Mouse (Mus musculus) monocyte, adult 5-6 weeks (primary cell): ENCODE results near the gene Chit1. TPM values are rescaled to one million over a fixed set of nuclear protein-coding genes. Genes with fewer than 3 reads are reported as not detected.

ENCODE experiments used
- ATAC-seq: fragments of 153-309, 156-312 bp; replicated peaks from 2 replicates; pipeline ENCODE4 v1.8.0; 2017; ENCODE audit warnings: mild to moderate bottlenecking; ENCODE audit not compliant: low TSS enrichment, insufficient number of reproducible peaks, severe bottlenecking, poor library complexity, low FRiP score
- total RNA-seq: library from RNA; stranded (forward); fragments of 200-1000, 200-491, 200-594 nt; gene quantifications from 3 replicates; pipeline ENCODE4 v1.2.3, GENCODE M21; 2017

Gene Chit1
- total RNA-seq, 1 experiment from 2014 or later: 0.67 TPM

DNA sequence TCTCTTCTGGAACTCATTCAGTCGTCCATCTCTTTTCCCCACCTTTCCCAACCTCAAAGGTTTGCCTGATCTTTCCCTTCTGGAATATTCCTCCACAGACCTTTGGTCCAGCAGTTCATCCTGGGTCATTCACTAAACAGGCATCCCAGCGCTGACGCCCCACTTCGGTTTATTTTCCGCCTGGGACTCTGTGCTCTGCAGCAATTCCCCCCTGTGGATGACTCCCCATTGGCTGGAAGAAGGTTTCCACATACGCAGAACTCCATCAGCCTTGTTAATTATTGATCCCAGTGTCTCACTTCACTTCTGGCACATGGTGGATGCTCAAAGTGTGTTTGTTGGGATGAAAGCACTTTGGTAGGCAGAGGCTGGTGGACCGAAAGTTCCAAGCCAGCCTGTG, 52.4 kb downstream of the Chit1 start:
- no peak for ATAC-seq

DNA sequence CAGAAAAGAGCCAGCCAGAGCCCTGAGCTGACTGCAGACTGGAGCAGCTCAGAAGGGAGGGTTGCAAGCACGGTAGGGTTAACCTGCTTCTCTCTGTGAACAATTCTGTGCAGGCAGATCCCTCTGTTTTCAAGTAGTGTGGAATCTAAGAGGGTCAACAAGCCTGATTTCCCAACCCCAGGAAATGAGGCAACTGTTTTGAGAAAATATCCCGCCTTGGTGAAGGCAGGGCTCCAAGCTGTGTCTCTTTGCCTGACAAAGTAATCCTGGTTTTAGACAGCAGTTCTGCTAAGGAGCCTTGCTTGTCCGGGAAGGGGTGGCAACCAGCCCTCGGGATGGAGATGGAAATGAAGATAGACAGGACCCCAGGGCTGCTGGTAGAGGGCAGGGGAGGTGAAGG, 53.4 kb downstream of the Chit1 start:
- ATAC-seq: no peak

DNA sequence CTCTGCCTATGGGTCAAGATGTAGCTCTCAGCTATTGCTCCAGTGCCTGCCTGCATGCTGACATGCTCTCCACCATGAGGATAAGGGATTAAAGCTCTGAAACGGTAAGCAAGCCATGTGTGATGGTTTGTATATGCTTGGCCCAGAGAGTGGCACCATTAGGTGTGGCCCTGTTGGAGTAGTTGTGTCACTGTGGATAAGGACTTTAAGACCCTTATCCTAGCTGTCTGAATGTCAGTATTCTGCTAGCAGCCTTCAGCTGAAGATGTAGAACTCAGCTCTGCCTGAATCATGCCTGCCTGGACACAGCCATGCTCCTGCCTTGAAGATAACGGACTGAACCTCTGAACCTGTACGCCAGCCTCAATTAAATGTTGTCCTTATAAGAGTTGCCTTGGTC, 55.5 kb downstream of the Chit1 start:
- ATAC-seq: no peak

DNA sequence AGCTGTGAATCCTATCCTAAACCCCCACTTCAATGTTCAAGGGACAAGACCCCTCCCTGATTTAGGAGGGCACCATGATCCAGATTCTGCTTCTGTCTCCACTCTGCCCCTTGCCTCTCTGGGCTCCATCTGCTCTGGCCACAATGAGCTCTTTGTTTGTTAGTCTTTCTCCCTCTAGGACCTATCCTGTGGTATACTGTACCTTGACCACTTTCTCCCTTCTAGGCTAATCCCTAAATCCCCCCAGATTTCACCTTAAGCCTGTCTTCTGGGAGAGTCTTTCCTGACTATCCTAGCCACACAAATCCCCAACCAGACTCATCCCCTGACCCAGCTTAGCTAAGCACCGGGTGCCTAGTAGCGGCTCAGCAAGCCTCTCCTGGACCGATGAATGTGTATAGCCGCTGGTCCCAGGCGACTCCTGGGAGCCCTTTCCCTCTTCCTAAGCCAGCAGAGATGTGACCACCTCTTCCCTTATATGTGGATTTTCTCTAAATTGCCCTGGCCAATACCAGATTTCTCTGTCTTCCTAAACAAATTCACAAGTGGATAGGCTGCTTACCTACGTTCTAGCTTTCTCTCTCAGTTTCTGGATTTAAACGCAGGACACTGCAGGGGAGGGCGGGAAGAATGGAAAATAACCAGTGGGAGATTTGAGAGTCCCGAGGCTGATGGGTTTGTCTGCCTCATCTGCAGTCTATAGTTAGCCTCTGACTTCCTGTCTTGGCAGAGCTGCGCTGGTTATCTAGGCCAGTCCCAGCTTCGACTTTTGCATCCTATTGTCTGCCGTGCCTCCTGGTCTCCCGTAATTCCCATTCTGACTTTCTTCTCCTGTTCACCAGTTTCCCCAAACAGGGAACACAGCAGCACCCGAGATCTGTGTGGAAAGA, 56.6 kb downstream of the Chit1 start:
- no peak for ATAC-seq

DNA sequence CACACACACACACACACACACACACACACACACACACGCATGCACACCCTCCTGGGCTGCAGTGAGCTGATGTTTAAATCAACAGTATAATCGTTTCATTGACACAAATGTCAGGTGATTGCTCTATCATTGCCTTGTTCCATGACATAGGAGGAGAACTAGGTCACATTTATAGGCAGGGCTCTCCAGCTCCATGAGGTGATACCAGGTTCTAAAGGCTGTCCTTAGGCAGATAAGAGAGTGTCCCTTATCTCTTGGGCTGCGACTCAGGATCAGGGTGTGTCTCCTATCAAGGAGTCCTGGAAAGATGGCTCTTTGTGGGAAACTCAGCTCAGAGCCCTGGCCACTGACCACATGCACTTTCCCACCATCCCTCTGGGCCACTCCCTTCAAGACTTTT, 57.5 kb downstream of the Chit1 start:
- no peak for ATAC-seq

DNA sequence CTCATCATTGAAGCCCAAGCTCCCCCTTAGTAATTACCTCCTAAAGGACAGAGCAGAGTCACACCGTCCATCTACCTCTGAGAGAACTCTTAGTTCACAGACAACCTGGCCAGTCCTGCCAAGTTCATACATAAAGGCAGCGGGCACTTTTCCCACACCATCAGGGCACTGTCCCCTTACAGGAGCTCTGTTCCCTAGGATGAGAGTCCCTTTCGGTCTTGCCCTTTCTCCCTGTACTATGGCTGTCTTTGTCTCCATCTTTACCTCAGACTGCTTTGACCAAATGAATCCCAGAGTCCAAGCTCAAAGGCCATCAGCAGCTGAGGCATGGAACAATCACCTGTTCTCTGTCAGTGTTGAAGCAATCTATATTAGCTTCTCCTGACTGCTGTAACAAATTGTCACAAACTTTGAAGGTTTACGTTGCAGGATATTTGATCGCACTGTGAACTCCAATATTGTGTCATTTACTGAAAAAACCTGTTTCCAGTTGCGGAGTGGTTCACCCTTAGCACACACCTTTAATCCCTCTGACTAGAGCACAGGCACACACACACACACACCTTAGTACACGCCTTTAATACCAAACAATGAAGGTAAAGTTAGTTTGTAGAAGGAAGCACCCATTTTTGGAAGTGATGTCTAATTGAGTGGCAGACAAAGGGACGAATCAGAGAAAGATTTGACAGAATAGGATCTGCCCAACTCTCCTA, 58.1 kb downstream of the Chit1 start:
- ATAC-seq: no peak

DNA sequence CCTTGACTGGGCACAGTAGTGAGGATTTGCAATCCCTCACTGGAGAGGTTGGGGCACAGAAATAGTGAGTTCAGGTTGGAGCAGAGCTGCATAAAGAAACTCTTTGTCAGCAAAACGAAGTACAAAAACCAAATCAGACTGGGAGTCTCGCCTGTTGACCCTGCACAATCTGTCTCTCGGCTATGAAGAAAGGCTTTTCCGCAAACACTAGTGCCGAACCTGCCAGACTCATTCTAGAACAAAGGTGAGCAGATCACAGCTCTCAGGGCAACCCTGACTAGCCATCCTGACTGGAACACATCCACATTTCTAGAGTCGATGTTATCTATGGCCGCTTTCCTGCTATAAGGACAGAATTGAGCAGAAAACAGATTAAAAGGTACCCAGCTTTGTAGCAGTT, 62.0 kb downstream of the Chit1 start:
- no peak for ATAC-seq

DNA sequence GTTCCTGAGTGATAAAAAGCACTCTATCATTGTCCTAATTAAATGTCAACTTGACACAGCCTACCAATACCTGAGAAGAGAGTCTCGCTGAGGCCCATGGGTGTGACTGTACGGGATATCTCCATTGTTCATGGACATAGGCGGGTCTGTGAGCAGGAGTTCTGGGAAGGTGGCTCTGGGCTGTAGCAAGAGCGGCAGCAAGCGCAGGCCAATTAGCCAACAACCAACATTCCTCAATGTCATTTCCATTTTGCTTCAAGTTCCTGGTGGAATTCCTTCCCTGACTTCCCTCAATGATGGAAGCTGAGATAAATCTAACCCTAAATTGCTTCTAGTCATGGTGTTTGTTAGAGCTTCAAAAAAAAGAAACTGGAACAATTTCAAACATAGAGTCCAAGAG, 66.9 kb downstream of the Chit1 start:
- ATAC-seq: no peak

DNA sequence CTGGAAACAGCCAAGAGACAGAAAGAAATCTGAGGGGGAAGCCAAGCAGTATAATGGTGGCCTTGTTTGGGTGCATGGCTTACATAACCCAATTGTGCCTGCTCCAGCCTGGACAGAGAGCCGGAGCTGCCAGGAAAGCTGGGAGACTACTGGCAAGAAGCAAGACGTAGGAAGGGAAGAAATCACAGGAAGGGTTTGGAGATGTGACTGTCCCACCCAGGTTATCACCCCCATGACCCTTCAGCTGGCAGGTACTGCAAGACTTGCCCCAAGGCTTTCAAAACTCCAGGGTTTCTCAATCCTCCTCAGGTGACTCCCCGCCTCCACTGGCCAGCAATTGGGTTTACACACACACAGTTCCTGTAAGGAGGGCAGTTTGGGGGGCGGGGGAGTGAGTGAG, 71.0 kb downstream of the Chit1 start, which contains the start of gene Chil1:
TSS of gene Chil1 (plus strand) at position 152 of the 400 bp plus-strand sequence.
- ATAC-seq: no peak

DNA sequence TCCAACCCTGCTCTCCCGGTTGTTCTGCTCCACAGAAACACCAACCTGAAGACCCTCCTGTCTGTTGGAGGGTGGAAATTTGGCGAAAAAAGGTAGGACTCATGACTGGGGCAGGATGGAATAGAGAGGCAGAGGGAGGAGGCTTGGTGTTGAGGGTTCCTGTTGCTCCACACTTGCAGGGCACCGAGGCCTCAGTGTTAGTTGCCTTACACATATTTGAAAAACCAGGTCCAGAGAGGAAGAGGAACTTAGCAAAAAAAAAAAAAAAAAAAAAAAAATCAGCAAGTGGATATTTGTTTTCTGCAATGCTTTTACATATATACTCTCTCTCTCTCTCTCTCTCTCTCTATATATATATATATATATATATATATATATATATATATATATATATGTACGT, 73.0 kb downstream of the Chit1 start:
- no peak for ATAC-seq

DNA sequence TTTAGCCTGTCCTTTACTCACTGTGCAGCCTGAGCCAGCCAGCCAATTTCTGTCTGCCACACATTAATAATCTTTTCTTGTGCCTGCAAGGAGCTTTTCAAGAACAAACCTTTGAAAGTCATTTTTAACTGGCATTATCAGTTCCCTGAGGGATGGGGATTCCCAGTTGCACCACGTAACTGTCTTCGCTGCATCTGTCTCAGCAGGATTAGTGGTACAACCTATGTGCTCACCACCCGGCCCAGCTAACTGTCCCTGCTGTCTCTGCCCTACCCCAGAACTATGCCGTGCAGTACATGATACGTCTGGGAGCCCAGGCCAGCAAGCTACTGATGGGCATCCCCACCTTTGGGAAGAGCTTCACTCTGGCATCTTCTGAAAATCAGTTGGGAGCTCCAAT, 77.2 kb downstream of the Chit1 start:
- ATAC-seq: no peak

DNA sequence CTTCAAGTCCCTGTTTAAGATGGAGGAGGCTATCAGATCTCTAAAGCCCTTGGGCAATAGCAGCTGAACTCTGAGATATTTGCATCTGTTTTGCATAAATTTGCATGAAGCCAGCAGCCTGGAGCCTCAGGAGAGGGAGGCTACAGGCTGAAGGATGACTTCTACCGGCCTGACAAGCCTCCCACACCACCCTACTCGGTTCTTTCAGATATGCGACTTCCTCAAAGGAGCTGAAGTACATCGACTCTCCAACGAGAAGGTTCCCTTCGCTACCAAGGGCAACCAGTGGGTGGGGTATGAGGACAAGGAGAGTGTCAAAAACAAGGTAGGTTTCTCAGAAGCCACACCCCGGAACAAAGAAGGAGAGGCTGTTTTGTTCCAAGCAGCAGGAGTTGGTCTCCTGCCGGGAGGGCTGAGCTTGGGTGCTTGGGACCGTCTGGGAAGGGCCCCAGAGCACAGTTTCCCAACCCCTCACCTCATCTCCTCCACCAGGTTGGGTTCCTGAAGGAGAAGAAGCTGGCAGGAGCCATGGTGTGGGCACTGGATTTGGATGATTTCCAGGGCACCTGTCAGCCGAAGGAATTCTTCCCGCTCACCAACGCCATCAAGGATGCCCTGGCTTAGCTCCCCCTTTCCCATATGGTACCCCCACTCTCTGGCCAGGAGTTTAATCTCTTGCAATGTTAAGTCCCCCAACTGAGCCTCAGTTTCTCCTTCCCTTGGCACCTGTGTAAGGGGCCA, 78.1 kb downstream of the Chit1 start:
- no peak; the same call in 1 of the 2 replicates for ATAC-seq

DNA sequence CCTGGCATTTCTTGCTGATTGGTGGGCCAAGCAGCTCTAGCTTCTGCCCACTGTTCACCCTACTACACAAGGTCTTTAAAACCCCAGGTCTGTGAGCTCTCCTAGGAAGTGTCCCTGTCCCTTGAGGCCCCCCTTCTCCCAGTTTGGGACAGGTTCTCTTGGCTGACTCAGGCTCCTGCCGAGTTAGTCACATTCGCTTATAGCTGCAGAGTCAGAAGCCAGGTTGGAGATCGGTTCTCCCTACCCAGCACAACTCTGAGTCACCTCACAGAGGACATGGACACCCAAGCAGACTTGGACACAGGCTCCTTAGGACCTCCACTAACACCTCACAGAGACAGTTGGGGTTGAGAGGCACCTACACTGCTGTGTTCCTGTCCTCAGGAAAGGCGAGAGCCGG, 80.2 kb downstream of the Chit1 start:
- no peak for ATAC-seq

DNA sequence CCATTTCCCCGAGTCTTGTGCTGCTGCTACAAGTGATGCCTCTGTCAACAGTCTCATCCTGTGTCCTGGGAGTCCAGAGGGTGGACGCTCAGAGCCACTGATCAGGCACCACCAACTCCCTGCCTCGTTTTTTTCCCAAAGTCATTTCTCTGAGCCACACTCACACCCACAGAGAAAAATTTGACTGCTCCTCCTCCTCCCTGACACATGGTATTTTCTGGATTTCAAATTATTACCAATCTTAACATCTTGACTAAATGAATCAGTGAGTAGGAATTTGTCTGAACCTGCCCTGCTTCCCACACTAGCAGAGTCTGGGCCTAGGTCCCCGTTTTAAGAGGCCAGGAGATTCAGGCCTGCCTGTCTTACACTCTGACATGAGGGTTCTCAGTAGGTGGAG, 81.0 kb downstream of the Chit1 start:
- no peak for ATAC-seq

DNA sequence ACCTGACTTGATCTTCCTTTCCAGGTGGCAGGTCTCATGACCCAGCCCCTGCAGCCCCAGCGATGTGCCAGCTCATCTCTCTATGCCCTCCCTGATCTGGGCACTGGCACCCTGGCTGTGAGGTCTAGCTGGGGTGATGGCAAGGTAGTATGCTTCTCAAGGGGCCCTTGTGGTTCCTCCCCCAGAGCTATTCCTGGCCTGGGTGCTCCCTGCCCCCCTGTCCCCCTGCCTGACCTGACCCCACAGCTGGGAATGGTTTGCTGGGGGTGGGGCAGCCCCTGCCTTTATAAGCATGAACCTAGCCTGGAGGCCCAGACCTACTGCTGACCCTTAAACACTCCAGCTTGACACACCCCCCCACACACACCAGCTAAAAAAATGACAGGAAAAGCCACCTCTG, 82.1 kb downstream of the Chit1 start, which contains the start of gene Mybph:
TSS of gene Mybph (plus strand) at position 323 of the 400 bp plus-strand sequence.
- no peak for ATAC-seq

DNA sequence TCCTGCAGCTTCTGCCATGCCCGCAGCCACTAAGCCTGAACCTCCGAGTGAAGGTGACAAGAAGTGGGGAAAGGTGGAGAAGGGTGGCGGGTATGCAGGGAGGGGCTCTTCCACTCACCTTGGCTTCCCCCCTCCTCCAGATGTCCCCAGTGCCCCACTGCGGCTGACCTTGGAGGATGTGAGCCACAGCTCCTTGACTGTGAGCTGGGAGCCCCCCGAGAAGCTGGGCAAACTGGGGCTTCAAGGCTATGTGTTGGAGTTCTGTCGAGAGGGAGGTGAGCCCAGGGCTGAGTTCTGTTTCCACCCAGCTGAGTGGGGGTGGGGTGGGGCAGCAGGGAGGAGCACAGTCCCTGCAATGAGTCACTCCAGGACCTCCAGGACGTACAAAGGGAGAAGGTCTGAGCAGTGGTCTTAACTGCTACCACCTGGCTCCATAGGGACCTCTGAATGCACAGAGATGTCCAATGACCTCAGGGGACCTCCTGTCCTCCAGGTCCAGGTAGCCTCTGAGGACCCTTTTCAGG, 82.7 kb downstream of the Chit1 start:
- no peak for ATAC-seq

DNA sequence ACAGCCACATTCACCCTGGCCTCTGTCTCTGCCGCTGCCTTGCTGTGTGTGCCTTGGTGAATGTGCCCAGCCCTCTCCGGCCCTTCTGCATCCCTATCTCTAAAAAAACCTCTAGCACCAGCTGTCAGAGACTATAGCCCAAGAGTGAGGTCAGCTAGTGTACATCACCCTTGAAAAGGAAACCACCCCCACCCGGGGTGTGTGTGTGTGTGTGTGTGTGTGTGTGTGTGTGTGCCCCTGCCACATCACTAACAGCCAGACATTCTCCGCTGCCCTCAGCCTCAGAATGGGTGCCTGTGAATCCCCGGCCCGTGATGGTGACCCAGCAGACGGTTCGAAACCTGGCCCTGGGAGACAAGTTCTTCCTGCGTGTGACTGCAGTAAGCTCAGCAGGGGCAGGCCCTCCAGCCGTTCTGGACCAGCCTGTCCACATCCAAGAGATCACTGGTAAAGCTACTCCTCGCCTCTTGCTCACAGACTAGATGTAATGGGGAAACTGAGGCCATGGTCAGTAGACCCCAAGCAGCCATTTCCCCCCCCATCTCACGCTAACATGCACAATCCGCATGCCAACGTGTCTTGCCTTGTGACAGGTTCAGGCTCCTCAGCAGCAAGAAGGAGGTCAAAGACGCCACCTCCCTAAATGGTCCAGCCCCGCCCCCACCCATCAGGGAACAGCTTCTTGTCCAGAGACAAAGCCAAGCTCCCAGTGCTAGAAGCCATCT, 83.4 kb downstream of the Chit1 start:
- no peak for ATAC-seq

DNA sequence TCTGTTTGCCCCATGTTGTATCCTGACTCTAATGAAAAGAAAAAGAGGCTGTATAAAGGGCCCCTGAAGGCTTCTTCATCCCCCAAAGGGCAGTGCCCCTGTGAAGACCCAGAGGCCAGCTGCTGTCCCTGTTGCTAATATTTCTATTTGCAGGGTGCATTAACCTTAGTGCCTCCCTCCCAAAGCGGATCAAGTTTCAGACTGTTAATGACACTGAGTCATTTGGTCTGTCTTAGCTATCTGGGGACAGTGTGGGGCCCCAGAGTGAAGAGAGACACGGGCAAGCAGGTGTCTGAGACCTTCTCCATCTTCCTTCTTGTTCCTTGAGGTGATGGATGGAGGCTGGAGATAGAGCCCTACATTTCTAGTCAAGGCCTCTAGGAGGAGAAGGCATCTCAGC, 84.1 kb downstream of the Chit1 start:
- ATAC-seq: no peak

DNA sequence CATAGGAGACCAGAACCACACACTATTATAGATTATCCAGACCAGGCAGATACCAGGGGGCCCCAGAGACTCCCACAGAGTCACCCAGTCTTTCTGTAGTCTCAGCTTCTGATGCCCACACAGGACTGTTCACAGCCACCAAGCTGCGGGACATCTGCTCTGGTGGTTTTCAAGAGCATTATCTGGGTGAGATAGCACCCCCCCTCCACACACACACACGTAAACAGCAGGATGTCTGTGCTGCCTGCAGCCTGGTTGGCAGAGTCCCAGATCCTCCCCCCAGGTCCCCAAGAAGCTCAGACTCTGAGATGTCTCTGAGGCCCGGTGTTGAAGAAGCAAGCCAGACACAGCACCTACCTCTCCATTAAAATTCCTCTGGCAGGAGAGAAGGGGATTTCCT, 84.5 kb downstream of the Chit1 start:
- no peak for ATAC-seq
